Mouse (Mus musculus) erythroblast, embryonic 14.5 days (primary cell): ENCODE measurements around the gene Gpc4. TPM values are rescaled to one million over a fixed set of nuclear protein-coding genes. Genes with fewer than 3 reads are reported as not detected.

Experiments used
- H3K27me3 ChIP-seq: 2 replicates; pipeline ENCODE4 v1.6.1; 2012; ENCODE audit warnings: inconsistent platforms; ENCODE audit not compliant: control insufficient read depth
- H3K36me3 ChIP-seq: 2 replicates; pipeline ENCODE4 v1.6.1; 2012; ENCODE audit warnings: mild to moderate bottlenecking, inconsistent platforms; ENCODE audit not compliant: control insufficient read depth
- H3K4me1 ChIP-seq: 2 replicates; pipeline ENCODE4 v1.6.1; 2012; ENCODE audit warnings: inconsistent platforms; ENCODE audit not compliant: control insufficient read depth
- H3K4me3 ChIP-seq: replicated peaks from 2 replicates; pipeline ENCODE3; 2012; ENCODE audit warnings: moderate library complexity, mild to moderate bottlenecking, inconsistent platforms
- H3K9me3 ChIP-seq: 2 replicates; pipeline ENCODE4 v1.6.1; 2012; ENCODE audit warnings: low read length, inconsistent platforms, mixed read lengths; ENCODE audit not compliant: control insufficient read depth
- GATA1 ChIP-seq: IDR thresholded peaks from 2 replicates; pipeline ENCODE4 v1.6.1; 2012; ENCODE audit warnings: low read length, inconsistent platforms, mixed read lengths
- TAL1 ChIP-seq: IDR thresholded peaks from 3 replicates; pipeline ENCODE4 v1.6.1; 2012; ENCODE audit warnings: low read length, inconsistent platforms, mixed read lengths
- polyA plus RNA-seq: library from polyadenylated mRNA; stranded (reverse); fragments of >175 nt; gene quantifications from 2 replicates; pipeline ENCODE4 v1.2.3, GENCODE M21; 2012

Gpc4 gene
- polyA plus RNA-seq: 0.23 and 0.38 TPM in 2 replicates

DNA sequence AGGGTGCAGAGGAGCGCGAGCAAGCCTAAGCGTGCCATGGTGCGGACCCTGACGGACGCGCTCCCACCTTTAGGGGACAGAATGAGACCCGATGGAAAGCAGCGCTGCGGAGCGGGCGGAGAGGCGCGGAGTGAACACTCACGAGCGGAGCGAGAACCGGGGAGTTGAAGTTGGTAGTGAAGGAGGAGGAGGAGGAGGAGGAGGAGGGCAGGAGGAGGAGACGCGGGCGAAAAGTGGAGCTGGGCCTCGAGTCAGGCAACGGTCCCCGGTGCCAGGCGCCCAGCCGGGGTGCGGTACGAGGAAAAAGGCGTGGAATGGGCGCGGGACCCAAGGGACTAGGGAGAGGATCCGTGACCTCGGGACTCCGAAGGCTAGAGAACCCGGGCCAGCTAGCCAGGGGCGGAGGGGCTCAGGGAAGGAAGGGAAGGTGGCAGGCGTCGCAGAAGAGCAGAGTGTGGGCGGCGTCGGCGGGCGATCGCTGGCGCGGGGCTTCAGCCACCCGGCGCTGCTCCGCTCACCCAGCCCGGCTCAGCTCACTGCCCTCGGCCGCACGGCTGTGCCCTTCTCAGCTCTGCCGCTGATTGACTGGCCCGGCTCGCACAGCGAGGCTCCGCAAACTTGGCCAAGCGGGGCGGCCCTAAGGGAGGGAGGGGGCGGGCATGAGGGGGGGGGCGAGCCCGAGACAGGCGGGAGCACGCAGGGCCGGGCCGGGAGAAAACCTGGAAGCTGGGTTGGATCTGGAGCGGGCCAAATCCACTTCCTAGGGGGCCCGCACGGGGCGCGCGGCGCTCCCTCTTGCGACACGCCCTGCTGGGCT is at the start of gene Gpc4:
Gene Gpc4, minus strand, starts transcription at position 515 of the 817 bp plus-strand sequence.
- Histone ChIP-seq H3K36me3 (no peaks in the 10 kb centered on the region), H3K4me3 (peak within 1 kb of the TSS; percentile 71), H3K9me3 (peaks cover 12% of the 10 kb centered on the region), H3K27me3 (peaks cover 41% of the 10 kb centered on the region), H3K4me1 (peaks cover 25% of the 10 kb centered on the region)
- TF ChIP-seq GATA1 (no peak), TAL1 (no peak)

GRCm38 (mm10) chrX:52212846-52213245 is 47.8 kb upstream of the Gpc4 start:
- H3K4me1 ChIP-seq: no peaks in the 10 kb centered on the region
- no peaks in the 10 kb centered on the region for H3K9me3 ChIP-seq
- no peaks in the 10 kb centered on the region for H3K36me3 ChIP-seq
- no peaks in the 10 kb centered on the region; the same call in 1 of the 2 replicates for H3K27me3 ChIP-seq
- TF ChIP-seq TAL1 (no peak), GATA1 (no peak)
- no peak overlapping the region for H3K4me3 ChIP-seq

- H3K4me1 ChIP-seq: no peaks in the 10 kb centered on the region
- TF ChIP-seq GATA1 (no peak), TAL1 (no peak)
- no peak overlapping the region for H3K4me3 ChIP-seq
- H3K36me3 ChIP-seq: no peaks in the 10 kb centered on the region
- no peaks in the 10 kb centered on the region for H3K9me3 ChIP-seq
- no peaks in the 10 kb centered on the region for H3K27me3 ChIP-seq
These were observed 34.8 kb upstream of the Gpc4 start for GRCm38 (mm10) chrX:52199836-52200235.

- TF ChIP-seq GATA1 (no peak), TAL1 (no peak)
- Histone ChIP-seq H3K4me1 (no peaks in the 10 kb centered on the region), H3K4me3 (no peak overlapping the region), H3K9me3 (no peaks in the 10 kb centered on the region), H3K36me3 (no peaks in the 10 kb centered on the region), H3K27me3 (peaks cover 9% of the 10 kb centered on the region)
These were observed 28.4 kb upstream of the Gpc4 start for GRCm38 (mm10) chrX:52193311-52193968.

DNA sequence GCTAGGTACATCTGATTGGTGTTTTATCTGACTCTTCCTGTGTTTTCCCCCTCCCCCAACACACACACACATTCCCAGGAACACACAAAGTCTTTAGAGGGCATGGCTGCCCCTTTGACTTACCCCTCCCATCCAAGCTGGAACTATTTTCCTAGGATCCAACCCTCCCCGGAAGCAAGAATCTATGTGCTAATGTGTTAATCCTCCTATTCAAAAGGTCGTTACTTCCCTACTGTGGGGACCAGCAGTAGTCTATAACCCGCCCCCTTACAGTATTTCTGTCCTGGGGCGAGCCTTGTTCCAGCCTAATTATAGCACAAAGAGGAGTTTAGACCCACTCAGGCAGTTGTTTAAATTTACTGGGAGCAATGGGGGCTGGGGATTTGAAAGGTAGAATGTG is 24.0 kb upstream of the Gpc4 start:
- no peak overlapping the region for H3K4me3 ChIP-seq
- H3K4me1 ChIP-seq: no peaks in the 10 kb centered on the region
- TF ChIP-seq GATA1 (no peak), TAL1 (no peak)
- H3K9me3 ChIP-seq: no peaks in the 10 kb centered on the region
- H3K36me3 ChIP-seq: no peaks in the 10 kb centered on the region
- H3K27me3 ChIP-seq: peaks cover 9% of the 10 kb centered on the region

GRCm38 (mm10) chrX:52183551-52184442 is 18.7 kb upstream of the Gpc4 start:
- Histone ChIP-seq H3K9me3 (no peaks in the 10 kb centered on the region), H3K36me3 (no peaks in the 10 kb centered on the region), H3K4me3 (no peak overlapping the region), H3K27me3 (no peaks in the 10 kb centered on the region), H3K4me1 (no peaks in the 10 kb centered on the region; the same call in 1 of the 2 replicates)
- TF ChIP-seq GATA1 (no peak), TAL1 (no peak)

DNA sequence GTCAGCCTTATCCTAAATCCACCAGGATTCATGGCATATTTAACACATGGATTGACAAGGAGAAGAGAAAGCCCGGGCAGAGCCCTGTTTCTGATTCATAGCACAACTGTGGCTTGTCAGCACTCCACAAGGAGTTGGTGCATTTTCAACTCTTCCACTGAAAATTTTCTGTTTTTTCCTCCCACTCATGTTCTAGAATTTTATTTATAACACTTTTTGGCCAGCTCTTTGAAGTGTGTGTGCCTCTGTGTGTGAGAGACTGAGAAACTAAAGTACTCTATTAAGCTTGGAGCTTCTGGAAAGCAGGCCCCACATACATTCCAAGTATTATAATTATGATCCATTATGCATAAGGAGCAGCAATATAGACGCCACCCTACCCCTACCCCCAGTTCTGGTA is 16.3 kb upstream of the Gpc4 start:
- no peak for TF ChIP-seq TAL1
- Histone ChIP-seq H3K4me3 (no peak overlapping the region), H3K9me3 (no peaks in the 10 kb centered on the region), H3K4me1 (no peaks in the 10 kb centered on the region; the same call in none of the 2 replicates), H3K27me3 (no peaks in the 10 kb centered on the region), H3K36me3 (no peaks in the 10 kb centered on the region)

GRCm38 (mm10) chrX:52177067-52177466 is 12.0 kb upstream of the Gpc4 start:
- no peaks in the 10 kb centered on the region for H3K27me3 ChIP-seq
- no peaks in the 10 kb centered on the region for H3K36me3 ChIP-seq
- no peaks in the 10 kb centered on the region for H3K9me3 ChIP-seq
- TF ChIP-seq GATA1: no peak
- H3K4me1 ChIP-seq: no peaks in the 10 kb centered on the region; the same call in none of the 2 replicates
- H3K4me3 ChIP-seq: no peak overlapping the region
